Mouse (Mus musculus) cerebellum, adult 9-11 months (tissue): ENCODE measurements around the gene Aqp6.

Experiments
- DNase-seq: peaks from one replicate; pipeline ENCODE4 v3.0.0; 2022

Gene Aqp6

GRCm38 (mm10) chr15:99648326-99648725 is 47.1 kb downstream of the Aqp6 start:
- DNase-seq = no peak

GRCm38 (mm10) chr15:99649067-99649761 is 48.0 kb downstream of the Aqp6 start:
- DNase-seq = no peak

GRCm38 (mm10) chr15:99650304-99650703 is 49.1 kb downstream of the Aqp6 start:
- no peak for DNase-seq

- DNase-seq = peak; percentile 96
Observed at GRCm38 (mm10) chr15:99651163-99651872, 50.1 kb downstream of the Aqp6 start, which contains the start of gene Racgap1. Gene Racgap1, minus strand, starts transcription at chr15:99651656.

GRCm38 (mm10) chr15:99651984-99652872 is 51.0 kb downstream of the Aqp6 start:
- DNase-seq = peak; percentile 32

- DNase-seq = peak; percentile 40
Observed at GRCm38 (mm10) chr15:99653291-99653690, 52.1 kb downstream of the Aqp6 start.

- DNase-seq = peak; percentile 28
Observed at GRCm38 (mm10) chr15:99653876-99654275, 52.7 kb downstream of the Aqp6 start.
